In the genomic region with DNA sequence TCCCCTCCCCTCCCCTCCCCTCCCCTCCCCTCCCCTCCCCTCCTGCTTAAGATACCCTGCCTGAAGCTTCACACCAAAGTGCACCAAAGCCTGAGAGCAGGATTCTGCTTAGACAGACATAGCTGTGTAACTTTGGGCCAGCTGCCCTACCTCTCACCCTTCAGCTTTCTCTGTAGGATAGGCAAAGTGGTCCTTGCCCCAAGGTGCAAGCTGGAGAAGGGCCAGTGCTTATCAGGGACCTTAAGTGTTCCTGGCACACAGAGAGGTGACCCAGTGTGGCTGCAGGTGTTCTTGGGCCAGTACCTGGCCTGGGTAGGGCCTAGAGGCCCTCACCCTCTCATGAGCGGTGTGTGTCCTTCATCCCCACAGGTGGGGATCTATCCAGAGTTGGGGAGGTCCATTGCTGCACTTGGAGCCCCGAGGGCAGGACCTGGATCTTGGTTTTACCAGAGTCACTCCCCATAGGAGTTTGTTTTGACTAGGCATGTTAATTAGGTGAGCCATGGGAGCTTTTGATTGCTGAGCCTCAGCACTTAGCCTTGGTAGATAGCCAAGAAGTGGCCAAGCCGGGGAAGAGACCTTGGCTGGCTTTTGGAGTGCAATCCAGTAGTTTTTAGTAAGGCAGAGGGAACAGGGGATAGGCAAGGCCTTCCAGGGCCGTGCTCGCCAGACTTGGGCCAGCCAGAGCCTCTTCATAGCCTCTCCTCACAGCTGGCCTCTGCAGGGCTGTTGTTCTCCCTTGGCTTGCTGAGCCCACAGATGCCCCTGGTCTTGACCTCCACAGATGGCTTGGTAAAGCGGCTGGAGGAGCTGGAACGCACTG, we compare ENCODE assay signal across 11 mouse cellular contexts. TPM values are rescaled to one million over a fixed set of nuclear protein-coding genes. Genes with fewer than 3 reads are reported as not detected.
DNase-seq lines count a peak whose midpoint lies in the region; ATAC-seq lines count a peak whose summit lies in the region.
"Had no signal": no experiment of that assay in that cellular context is flagged by ENCODE, and none has a peak within 500 bp of the region (broad histone marks: within the 10 kb centered on the region; RNA-seq: fewer than 3 reads in every experiment).

No protein-coding gene starts in this region.

- H3K27me3 ChIP-seq in embryonic facial prominence, embryonic 13.5 days = no peaks in the 10 kb centered on the region
- H3K27me3 ChIP-seq in liver, embryonic 12.5 days (replicated peaks) = no peaks in the 10 kb centered on the region

- 77% methylated on average over 7 of the region's 7 CpGs for WGBS in embryonic facial prominence, embryonic 13.5 days
- 67% methylated on average over 7 of the region's 7 CpGs for WGBS in liver, embryonic 12.5 days (ENCODE audit: insufficient replicate concordance)

- no peak overlapping the region for H3K4me3 ChIP-seq in embryonic facial prominence, embryonic 13.5 days
- no peak overlapping the region for H3K4me3 ChIP-seq in liver, embryonic 12.5 days

- H3K27ac ChIP-seq in embryonic facial prominence, embryonic 13.5 days = 0 out of 2 replicates have a peak overlapping the region, but pooled peaks have one; percentile 11
- no peak overlapping the region for H3K27ac ChIP-seq in liver, embryonic 12.5 days

- H3K36me3 ChIP-seq in embryonic facial prominence, embryonic 13.5 days = peaks cover 83% of the 10 kb centered on the region
- H3K36me3 ChIP-seq in liver, embryonic 12.5 days = peaks cover 82% of the 10 kb centered on the region

- peak; percentile 95 for DNase-seq in heart, adult 11 months
- DNase-seq in heart, postnatal 14 days = no peak
- peak; percentile 61 for DNase-seq in MN1 (ENCODE audit: low spot score)
- peak; percentile 56 to 74 for DNase-seq in kidney, postnatal 25 days
- DNase-seq in right cerebral cortex, postnatal 14 days = no peak
- DNase-seq in B cell, adult 2 months = no peak

- no peaks in the 10 kb centered on the region for H3K9me3 ChIP-seq in embryonic facial prominence, embryonic 13.5 days
- H3K9me3 ChIP-seq in liver, embryonic 12.5 days (replicated peaks) = no peaks in the 10 kb centered on the region

- H3K4me2 ChIP-seq in embryonic facial prominence, embryonic 13.5 days = no peak overlapping the region
- no peak overlapping the region for H3K4me2 ChIP-seq in liver, embryonic 12.5 days

- no peak for ATAC-seq in embryonic facial prominence, embryonic 13.5 days (ENCODE audit: insufficient number of reproducible peaks, insufficient read depth, low FRiP score, low TSS enrichment, low read depth)
- ATAC-seq in liver, embryonic 12.5 days = no peak

- H3K4me1 ChIP-seq in embryonic facial prominence, embryonic 13.5 days = peaks cover 6% of the 10 kb centered on the region
- peaks cover 5% of the 10 kb centered on the region for H3K4me1 ChIP-seq in liver, embryonic 12.5 days

- intact Hi-C loops in heart, postnatal 14 days (cut with DNase I) = no loop called here

- peak overlapping the region; percentile 22; the same call in 1 of the 2 replicates for H3K9ac ChIP-seq in embryonic facial prominence, embryonic 13.5 days
- H3K9ac ChIP-seq in liver, embryonic 12.5 days = no peak overlapping the region

RNA-seq across cellular contexts. Expression of a gene that starts 10.3 kb away (rescaled TPM):
- under 1 TPM; 0.19 to 0.29 TPM for total RNA-seq in heart, postnatal 14 days (2021)
- polyA plus RNA-seq in embryonic facial prominence, embryonic 13.5 days (2015; fragmentation: Nextera tagmentation; extraction: Ambion mirVana) = 0.46 TPM in 1 of 2 replicates, not detected in the other
- not detected in 2 replicates for polyA plus RNA-seq in liver, embryonic 12.5 days (2016; fragmentation: Nextera tagmentation; extraction: Ambion mirVana)
- total RNA-seq: common myeloid progenitor, adult 5-6 weeks; hematopoietic stem cell, adult 5-6 weeks; liver, adult 2 months had no signal
- polyA plus RNA-seq: liver, adult 2 months had no signal

RNA-seq across cellular contexts. Expression of a gene that starts 15.1 kb away (rescaled TPM):
- total RNA-seq in heart, postnatal 14 days (2021) = under 1 TPM; 0.76 to 0.98 TPM
- polyA plus RNA-seq in embryonic facial prominence, embryonic 13.5 days (2015; fragmentation: Nextera tagmentation; extraction: Ambion mirVana) = 1.6 TPM in 2 replicates
- polyA plus RNA-seq in liver, embryonic 12.5 days (2016; fragmentation: Nextera tagmentation; extraction: Ambion mirVana) = 0.07 TPM in 1 of 2 replicates, not detected in the other
- total RNA-seq: common myeloid progenitor, adult 5-6 weeks; hematopoietic stem cell, adult 5-6 weeks; liver, adult 2 months had no signal
- polyA plus RNA-seq: liver, adult 2 months had no signal

RNA-seq across cellular contexts. Expression of a gene that starts 15.3 kb away (rescaled TPM):
- 10 to 100 TPM; 22.4 to 23.2 TPM for total RNA-seq in heart, postnatal 14 days (2021)
- 53.3 and 56.6 TPM in 2 replicates for polyA plus RNA-seq in embryonic facial prominence, embryonic 13.5 days (2015; fragmentation: Nextera tagmentation; extraction: Ambion mirVana)
- 16.1 and 17.1 TPM in 2 replicates for polyA plus RNA-seq in liver, embryonic 12.5 days (2016; fragmentation: Nextera tagmentation; extraction: Ambion mirVana)

RNA-seq across cellular contexts. Expression of a gene that starts 41.1 kb away (rescaled TPM):
- under 1 TPM; 0.45 to 0.49 TPM for total RNA-seq in heart, postnatal 14 days (2021)
- polyA plus RNA-seq in embryonic facial prominence, embryonic 13.5 days (2015; fragmentation: Nextera tagmentation; extraction: Ambion mirVana) = 18.0 and 23.4 TPM in 2 replicates
- polyA plus RNA-seq in liver, embryonic 12.5 days (2016; fragmentation: Nextera tagmentation; extraction: Ambion mirVana) = 1.2 and 1.4 TPM in 2 replicates
- total RNA-seq: common myeloid progenitor, adult 5-6 weeks; liver, adult 2 months had no signal

Comparison
In these comparisons a context has a peak if more than half of its experiments do, and no peak if none do; other contexts are left out.
1. DNase-seq: peak in heart, adult 11 months (single experiment), MN1 (single experiment) and kidney, postnatal 25 days (2 of 2); none in heart, postnatal 14 days (0 of 2), right cerebral cortex, postnatal 14 days (single experiment) and B cell, adult 2 months (0 of 2).